Mouse (Mus musculus) stomach, embryonic 14.5 days (tissue): ENCODE data around the gene H3f3a. TPM values are rescaled to one million over a fixed set of nuclear protein-coding genes. Genes with fewer than 3 reads are reported as not detected.

Experiments used
- ATAC-seq: fragments of 200-750 bp; cut with Nextera tagmentation; 2 replicates; pipeline ENCODE4 v1.8.0; 2017; ENCODE audit warnings: low read depth, moderate TSS enrichment; ENCODE audit not compliant: insufficient number of reproducible peaks, insufficient read depth, low FRiP score
- H3K27ac ChIP-seq: fragments of 300-500 bp; sonication (generic); 2 replicates; pipeline ENCODE4 v1.5.1; 2014; ENCODE audit warnings: mild to moderate bottlenecking, low read length, moderate library complexity, mixed read lengths
- H3K27me3 ChIP-seq: fragments of 300-500 bp; sonication (generic); 2 replicates; pipeline ENCODE4 v1.6.1; 2014; ENCODE audit warnings: low read length, control low read depth, mixed read lengths; ENCODE audit not compliant: control insufficient read depth, insufficient read depth
- H3K36me3 ChIP-seq: fragments of 300-500 bp; sonication (generic); 2 replicates; pipeline ENCODE4 v1.6.1; 2014; ENCODE audit warnings: mild to moderate bottlenecking, control low read depth, low read length, moderate library complexity, mixed read lengths; ENCODE audit not compliant: control insufficient read depth, insufficient read depth
- H3K4me1 ChIP-seq: fragments of 300-500 bp; sonication (generic); 2 replicates; pipeline ENCODE4 v1.6.1; 2014; ENCODE audit warnings: low read length, control low read depth, mixed read lengths; ENCODE audit not compliant: control insufficient read depth, insufficient read depth
- H3K4me2 ChIP-seq: fragments of 300-500 bp; sonication (generic); replicated peaks from 2 replicates; pipeline ENCODE4 v1.6.1; 2014; ENCODE audit warnings: low read depth, low read length, control low read depth
- H3K4me3 ChIP-seq: fragments of 300-500 bp; sonication (generic); 2 replicates; pipeline ENCODE4 v1.5.1; 2014; ENCODE audit warnings: low read depth, low read length, control low read depth
- H3K9ac ChIP-seq: fragments of 300-500 bp; sonication (generic); replicated peaks from 2 replicates; pipeline ENCODE4 v1.6.1; 2014; ENCODE audit warnings: low read depth, mild to moderate bottlenecking, control low read depth, low read length, moderate library complexity, mixed read lengths
- H3K9me3 ChIP-seq: fragments of 300-500 bp; sonication (generic); 2 replicates; pipeline ENCODE4 v1.6.1; 2016; ENCODE audit warnings: low read depth, low read length, control low read depth; ENCODE audit not compliant: control insufficient read depth
- WGBS: fragments of 180-500 bp; shearing (Covaris S2); extraction: QIAGEN DNeasy Blood & Tissue Kit; methylation state at CpG from one replicate; pipeline ENCODE4 v1.1.7; 2014; 5-methylcytosine and 5-hydroxymethylcytosine counted together
- polyA plus RNA-seq: library from polyadenylated mRNA; unstranded; fragments of >200 nt; fragmentation: Nextera tagmentation; extraction: Ambion mirVana; gene quantifications from 2 replicates; pipeline ENCODE4 v1.2.1, GENCODE M21; 2014

The H3f3a gene
- polyA plus RNA-seq, 1 experiment from 2014 or later: 2,483 TPM

GRCm38 (mm10) chr1:180754376-180754775 lies 59.4 kb downstream of the H3f3a start:
- Histone ChIP-seq H3K9ac (no peak overlapping the region), H3K4me3 (no peak overlapping the region), H3K4me2 (no peak overlapping the region), H3K9me3 (no peaks in the 10 kb centered on the region), H3K36me3 (peaks cover 34% of the 10 kb centered on the region), H3K4me1 (no peaks in the 10 kb centered on the region), H3K27ac (no peak overlapping the region), H3K27me3 (no peaks in the 10 kb centered on the region)
- WGBS: 84% methylated on average over 8 of the region's 8 CpGs
- no peak for ATAC-seq

- H3K36me3 ChIP-seq: peaks cover 52% of the 10 kb centered on the region
- 94% methylated on average over 11 of the region's 11 CpGs for WGBS
- no peak for ATAC-seq
Measured at GRCm38 (mm10) chr1:180752115-180752514, 61.6 kb downstream of the H3f3a start.

More at GRCm38 (mm10) chr1:180752115-180752514, 61.6 kb downstream of the H3f3a start:
- Histone ChIP-seq H3K27me3 (no peaks in the 10 kb centered on the region), H3K9me3 (no peaks in the 10 kb centered on the region), H3K4me1 (no peaks in the 10 kb centered on the region), H3K9ac (no peak overlapping the region), H3K4me3 (no peak overlapping the region), H3K4me2 (no peak overlapping the region), H3K27ac (no peak overlapping the region)

Other genes with a start within 250 kb of the H3f3a start
- 128 and 134 TPM in 2 replicates for gene Parp1, start 245.0 kb downstream of the H3f3a start, polyA plus RNA-seq
- gene Lin9, start 172.8 kb downstream of the H3f3a start, polyA plus RNA-seq: 18.9 and 21.9 TPM in 2 replicates
- gene Mixl1, start 116.9 kb downstream of the H3f3a start, polyA plus RNA-seq: 0.27 TPM in 1 of 2 replicates, not detected in the other
- gene Acbd3, start 87.9 kb downstream of the H3f3a start, polyA plus RNA-seq: 29.4 and 29.6 TPM in 2 replicates
- gene Sde2, start 37.2 kb upstream of the H3f3a start, polyA plus RNA-seq: 34.7 and 35.2 TPM in 2 replicates
- gene Lefty2, start 79.2 kb upstream of the H3f3a start, polyA plus RNA-seq: 0.14 TPM in 1 of 2 replicates, not detected in the other
- gene Pycr2, start 90.3 kb upstream of the H3f3a start, polyA plus RNA-seq: 86.0 and 92.3 TPM in 2 replicates
- 1.8 and 3.6 TPM in 2 replicates for gene Lefty1, start 121.1 kb upstream of the H3f3a start, polyA plus RNA-seq
- 14.8 and 17.9 TPM in 2 replicates for gene Tmem63a, start 128.4 kb upstream of the H3f3a start, polyA plus RNA-seq
- 6.4 and 8.4 TPM in 2 replicates for gene Ephx1, start 207.0 kb upstream of the H3f3a start, polyA plus RNA-seq
- not detected in 2 replicates for gene 9130409I23Rik, start 237.3 kb upstream of the H3f3a start, polyA plus RNA-seq